Mouse (Mus musculus): Measurements from ENCODE around the gene Gm3880.
"Not testable (repeated sequence)": the region's sequence is repeated elsewhere in the genome, so short reads cannot be mapped to it uniquely, and the experiment has no call there.

The Gm3880 gene

DNA sequence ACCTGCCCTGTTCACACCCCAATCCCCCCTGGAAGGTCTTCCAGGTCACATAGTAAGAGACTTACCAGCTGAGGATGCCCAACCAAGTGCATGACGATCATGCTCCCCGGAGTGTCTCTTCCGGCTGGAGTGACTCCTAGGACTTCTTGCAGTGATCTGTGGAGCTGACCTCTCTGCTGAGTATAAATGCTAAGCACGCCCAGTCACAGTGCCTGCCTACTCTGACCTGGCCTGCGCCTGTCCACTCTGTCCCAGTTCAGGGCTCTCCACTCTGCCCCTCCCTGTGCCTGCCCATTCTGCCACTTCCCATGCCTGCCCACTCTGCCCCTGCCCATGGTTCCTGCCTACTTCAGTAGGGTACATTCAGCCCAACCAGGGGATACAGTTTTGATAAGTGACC is at the start of gene Gm3880:
TSS of gene Gm3880 (minus strand) at position 101 of the 400 bp plus-strand sequence.
- not testable (repeated sequence) for DNase-seq (ENCODE audit: low spot score in 2 of 2)

DNA sequence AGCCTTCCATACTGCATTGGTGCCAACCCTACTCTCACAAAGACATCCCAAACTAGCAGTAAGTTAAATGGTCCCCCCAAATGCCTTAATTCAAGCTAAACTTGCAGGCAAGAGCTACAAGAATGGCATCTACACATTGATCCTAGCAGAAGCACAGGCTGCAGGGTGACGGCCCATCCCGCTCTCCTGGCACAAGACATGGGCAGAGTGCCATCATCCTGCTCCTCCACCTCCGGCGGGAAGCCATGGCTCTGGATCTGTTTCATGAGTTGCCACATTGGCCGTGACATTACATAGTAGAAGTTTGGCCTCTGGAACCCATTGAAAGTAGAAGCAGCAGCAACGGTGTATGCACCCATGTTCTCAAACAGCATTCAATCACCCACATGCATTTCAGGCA is 37.5 kb upstream of the Gm3880 start:
- DNase-seq (ENCODE audit: low spot score in 2 of 2), result not testable (repeated sequence)

DNA sequence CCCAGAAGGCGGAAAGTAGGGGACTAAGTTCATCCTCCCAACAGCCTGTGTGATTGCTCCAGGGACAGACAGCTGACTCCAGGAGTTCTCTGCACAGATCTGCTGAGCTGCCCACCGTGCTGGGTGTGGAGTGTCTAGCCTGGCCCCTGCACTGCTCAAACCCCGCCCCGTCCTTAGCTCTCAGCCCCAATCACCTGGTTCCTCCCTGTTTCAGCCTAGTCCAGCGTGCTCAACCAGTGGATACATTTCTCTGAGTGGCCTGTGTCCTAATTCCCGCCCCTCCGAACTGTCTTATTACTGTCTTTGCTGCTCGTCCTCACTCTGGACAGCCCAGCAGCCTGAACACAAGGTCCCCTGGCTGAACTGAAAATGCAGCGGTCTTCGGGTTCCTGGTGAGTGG is 20.8 kb upstream of the Gm3880 start, which contains the start of the genes Gm9112 and Dmrtc1b:
TSS of gene Gm9112 (minus strand) at position 101 of the 400 bp plus-strand sequence.
TSS of gene Dmrtc1b (plus strand) at position 331 of the 400 bp plus-strand sequence.
- not testable (repeated sequence) for DNase-seq (ENCODE audit: low spot score in 2 of 2)

GRCm38 (mm10) chrX:102700636-102701035 is 13.9 kb upstream of the Gm3880 start:
- not testable (repeated sequence) for DNase-seq (ENCODE audit: low spot score in 2 of 2)

DNA sequence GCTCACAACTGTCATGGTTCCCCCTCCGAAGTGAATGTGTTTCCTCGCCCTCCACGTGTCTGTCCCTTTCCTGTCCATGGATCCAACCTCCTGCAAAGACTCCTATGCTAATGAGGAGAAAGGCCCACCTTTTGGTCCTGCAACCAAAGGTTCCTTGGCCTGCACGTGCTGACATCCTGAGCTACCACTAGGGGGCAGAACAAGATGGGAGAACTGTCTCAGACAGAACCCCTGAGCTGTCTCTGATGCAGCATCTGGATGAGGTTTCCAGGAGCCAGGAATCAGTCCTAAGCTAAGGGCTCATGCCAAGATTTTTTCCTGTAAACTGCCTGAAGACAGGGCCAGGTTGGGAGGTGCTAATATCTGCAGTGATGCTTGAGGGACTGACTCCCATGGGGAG is 2.5 kb upstream of the Gm3880 start:
- DNase-seq (ENCODE audit: low spot score in 2 of 2), result peak; percentile 8 to 43

GRCm38 (mm10) chrX:102684706-102685105 is 2.1 kb downstream of the Gm3880 start:
- not testable (repeated sequence) for DNase-seq (ENCODE audit: low spot score in 2 of 2)

- no peak for DNase-seq (ENCODE audit: low spot score in 2 of 2)
Observed at GRCm38 (mm10) chrX:102666641-102667040, 20.1 kb downstream of the Gm3880 start.

GRCm38 (mm10) chrX:102660712-102661111 is 26.1 kb downstream of the Gm3880 start:
- DNase-seq (ENCODE audit: low spot score in 2 of 2), result peak; percentile 11 to 23

GRCm38 (mm10) chrX:102645691-102646090 is 41.1 kb downstream of the Gm3880 start:
- no peak for DNase-seq (ENCODE audit: low spot score in 2 of 2)

DNA sequence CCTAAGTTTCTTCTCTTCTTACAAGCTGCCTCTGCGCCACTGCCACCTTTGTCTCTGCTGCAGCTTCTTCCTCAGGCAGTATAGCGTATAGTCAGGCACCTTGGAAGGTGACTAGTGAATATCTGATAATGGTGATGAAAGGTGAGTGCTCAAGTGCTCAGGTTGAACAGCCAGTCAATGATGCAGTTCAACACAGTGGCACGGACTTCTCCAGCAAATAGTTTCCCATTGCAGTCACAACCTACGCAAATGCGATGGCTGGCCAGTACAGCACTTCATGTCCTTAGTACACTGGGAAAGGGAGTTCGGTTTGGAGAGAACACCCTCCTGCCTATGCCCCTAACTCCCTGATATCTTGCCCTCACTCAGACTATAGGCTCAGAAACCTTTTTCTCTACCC is 41.6 kb downstream of the Gm3880 start:
- no peak for DNase-seq (ENCODE audit: low spot score in 2 of 2)

DNA sequence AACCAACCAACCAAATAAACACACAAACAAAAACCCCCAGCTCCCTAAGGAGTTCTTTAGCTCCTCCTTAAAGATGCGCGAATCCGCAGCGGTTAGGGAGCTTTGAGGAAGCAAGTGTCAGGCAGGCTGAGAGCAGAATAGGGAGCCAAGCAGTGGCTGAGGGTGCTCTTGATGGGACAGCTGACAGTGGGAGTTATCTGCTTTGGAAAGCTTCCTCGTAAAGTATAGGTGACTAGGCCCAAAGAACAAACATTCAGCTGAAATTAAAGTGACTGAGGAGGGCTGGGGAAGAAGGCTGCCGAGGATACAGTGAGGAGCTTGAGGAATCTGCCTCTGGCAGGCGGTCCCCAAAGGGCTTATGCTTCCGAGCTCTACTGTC is 42.2 kb downstream of the Gm3880 start:
- peak in 1 of 2 experiments; percentile 4 for DNase-seq (ENCODE audit: low spot score in 2 of 2)

DNA sequence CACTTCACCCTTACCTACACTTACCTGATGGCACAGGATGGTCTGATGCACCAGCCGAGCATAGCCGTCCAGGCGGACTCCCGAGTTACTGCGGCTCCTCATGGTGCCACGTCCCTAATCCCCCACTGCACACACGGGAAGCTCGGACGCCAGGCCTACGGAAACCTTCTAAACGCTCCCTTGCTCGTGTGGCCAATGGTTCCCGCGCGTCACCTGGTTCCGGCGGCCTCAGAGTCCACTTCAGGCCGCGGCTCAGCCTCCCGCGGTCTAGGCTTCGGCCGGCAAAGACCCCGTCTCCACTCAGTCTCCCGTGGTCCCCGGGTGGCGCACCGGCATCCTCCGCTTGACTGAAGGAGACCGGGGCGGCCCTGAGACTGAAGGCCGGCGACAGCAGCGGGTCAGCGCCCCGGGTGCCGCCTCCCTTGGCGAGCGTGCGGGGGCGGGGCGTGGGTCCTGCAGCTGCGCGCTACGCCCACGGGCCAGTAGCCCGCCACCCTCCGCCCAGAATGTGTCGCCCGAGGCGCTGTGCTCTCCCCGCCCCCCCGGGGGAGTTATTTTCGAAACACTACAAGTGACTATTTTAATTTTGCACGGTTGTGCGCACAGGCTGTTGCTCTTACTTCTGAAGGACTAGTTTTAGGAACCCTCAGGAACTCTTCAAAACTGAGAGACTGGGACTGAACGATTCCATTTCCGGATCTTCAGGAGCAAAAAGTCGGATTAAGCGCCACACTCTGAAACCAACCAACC is 42.8 kb downstream of the Gm3880 start, which contains the start of gene Phka1:
TSS of gene Phka1 (minus strand) at position 424 of the 750 bp plus-strand sequence.
- DNase-seq (ENCODE audit: low spot score in 2 of 2), result peak; percentile 44 to 72
